Mouse (Mus musculus): ENCODE data around the gene Utp4. TPM values are rescaled to one million over a fixed set of nuclear protein-coding genes. Genes with fewer than 3 reads are reported as not detected.

Utp4 gene
- polyA plus RNA-seq, 1 experiment from 2014 or later, result 26.1 TPM

GRCm38 (mm10) chr8:106932376-106933065 lies 39.1 kb downstream of the Utp4 start:
- H3K27me3 ChIP-seq (ENCODE audit: control insufficient read depth, insufficient read depth, low read depth, low read length), result peaks cover 28% of the 10 kb centered on the region
- H3K27ac ChIP-seq (ENCODE audit: low read length), result no peak overlapping the region

GRCm38 (mm10) chr8:106933506-106934143 lies 40.2 kb downstream of the Utp4 start:
- no peak for ATAC-seq (ENCODE audit: low read depth)
- H3K9me3 ChIP-seq (replicated peaks; ENCODE audit: control insufficient read depth, low read length), result no peaks in the 10 kb centered on the region
- no peaks in the 10 kb centered on the region for H3K36me3 ChIP-seq (ENCODE audit: control insufficient read depth, insufficient read depth)
- no peak overlapping the region for H3K4me3 ChIP-seq (ENCODE audit: low read depth, low read length)
- H3K27ac ChIP-seq (ENCODE audit: low read length), result no peak overlapping the region
- peaks cover 30% of the 10 kb centered on the region for H3K27me3 ChIP-seq (ENCODE audit: control insufficient read depth, insufficient read depth, low read depth, low read length)
- peaks cover 2% of the 10 kb centered on the region for H3K4me1 ChIP-seq (ENCODE audit: control insufficient read depth, low read depth, low read length)
- H3K9ac ChIP-seq (ENCODE audit: low read depth, low read length), result no peak overlapping the region
- no peak overlapping the region for H3K4me2 ChIP-seq (ENCODE audit: low read depth, low read length)
- 58% methylated on average over 4 of the region's 4 CpGs for WGBS (ENCODE audit: insufficient replicate concordance)

More at GRCm38 (mm10) chr8:106932376-106933065, 39.1 kb downstream of the Utp4 start:
- no peak for ATAC-seq (ENCODE audit: low read depth)
- no peaks in the 10 kb centered on the region for H3K36me3 ChIP-seq (ENCODE audit: control insufficient read depth, insufficient read depth)
- H3K4me2 ChIP-seq (ENCODE audit: low read depth, low read length), result peak overlapping the region; percentile 39; the same call in 1 of the 2 replicates
- H3K9me3 ChIP-seq (replicated peaks; ENCODE audit: control insufficient read depth, low read length), result no peaks in the 10 kb centered on the region
- H3K9ac ChIP-seq (ENCODE audit: low read depth, low read length), result no peak overlapping the region
- peaks cover 2% of the 10 kb centered on the region for H3K4me1 ChIP-seq (ENCODE audit: control insufficient read depth, low read depth, low read length)
- peak overlapping the region; percentile 15; the same call in 1 of the 2 replicates for H3K4me3 ChIP-seq (ENCODE audit: low read depth, low read length)
- WGBS (ENCODE audit: insufficient replicate concordance), result 14% methylated on average over 22 of the region's 22 CpGs

GRCm38 (mm10) chr8:106934226-106934977 lies 41.0 kb downstream of the Utp4 start:
- ATAC-seq (ENCODE audit: low read depth), result no peak
- H3K4me1 ChIP-seq (ENCODE audit: control insufficient read depth, low read depth, low read length), result peaks cover 2% of the 10 kb centered on the region
- no peak overlapping the region for H3K27ac ChIP-seq (ENCODE audit: low read length)
- no peaks in the 10 kb centered on the region for H3K9me3 ChIP-seq (replicated peaks; ENCODE audit: control insufficient read depth, low read length)
- H3K36me3 ChIP-seq (ENCODE audit: control insufficient read depth, insufficient read depth), result no peaks in the 10 kb centered on the region
- no peak overlapping the region for H3K4me2 ChIP-seq (ENCODE audit: low read depth, low read length)
- peaks cover 30% of the 10 kb centered on the region for H3K27me3 ChIP-seq (ENCODE audit: control insufficient read depth, insufficient read depth, low read depth, low read length)
- no peak overlapping the region for H3K9ac ChIP-seq (ENCODE audit: low read depth, low read length)
- no peak overlapping the region for H3K4me3 ChIP-seq (ENCODE audit: low read depth, low read length)
- WGBS (ENCODE audit: insufficient replicate concordance), result 61% methylated on average over 15 of the region's 16 CpGs

GRCm38 (mm10) chr8:106935324-106935869 lies 42.0 kb downstream of the Utp4 start, which contains the start of gene Sntb2:
TSS of gene Sntb2 (plus strand) at chr8:106935750.
- peak within 1 kb of the TSS; percentile 70 for H3K4me3 ChIP-seq (ENCODE audit: low read depth, low read length)
- peak within 1 kb of the TSS; percentile 82 for H3K4me2 ChIP-seq (ENCODE audit: low read depth, low read length)
- H3K9me3 ChIP-seq (replicated peaks; ENCODE audit: control insufficient read depth, low read length), result no peaks in the 10 kb centered on the region
- under 1% methylated on average over 38 of the region's 41 CpGs for WGBS (ENCODE audit: insufficient replicate concordance)
- H3K36me3 ChIP-seq (ENCODE audit: control insufficient read depth, insufficient read depth), result no peaks in the 10 kb centered on the region
- H3K4me1 ChIP-seq (ENCODE audit: control insufficient read depth, low read depth, low read length), result peaks cover 2% of the 10 kb centered on the region
- 0 out of 2 replicates have a peak within 1 kb of the TSS, but pooled peaks have one; percentile 1 for H3K27ac ChIP-seq (ENCODE audit: low read length)
- peak within 1 kb of the TSS; percentile 70 for H3K9ac ChIP-seq (ENCODE audit: low read depth, low read length)
- H3K27me3 ChIP-seq (ENCODE audit: control insufficient read depth, insufficient read depth, low read depth, low read length), result peaks cover 30% of the 10 kb centered on the region
- peak; percentile 80 for ATAC-seq (ENCODE audit: low read depth)

GRCm38 (mm10) chr8:106935899-106936477 lies 42.6 kb downstream of the Utp4 start:
- H3K4me3 ChIP-seq (ENCODE audit: low read depth, low read length), result peak overlapping the region; percentile 70
- H3K4me1 ChIP-seq (ENCODE audit: control insufficient read depth, low read depth, low read length), result peaks cover 2% of the 10 kb centered on the region
- H3K9ac ChIP-seq (ENCODE audit: low read depth, low read length), result peak overlapping the region; percentile 70
- H3K27me3 ChIP-seq (ENCODE audit: control insufficient read depth, insufficient read depth, low read depth, low read length), result peaks cover 30% of the 10 kb centered on the region
- no peaks in the 10 kb centered on the region for H3K36me3 ChIP-seq (ENCODE audit: control insufficient read depth, insufficient read depth)
- no peaks in the 10 kb centered on the region for H3K9me3 ChIP-seq (replicated peaks; ENCODE audit: control insufficient read depth, low read length)
- 0 out of 2 replicates have a peak overlapping the region, but pooled peaks have one; percentile 1 for H3K27ac ChIP-seq (ENCODE audit: low read length)
- H3K4me2 ChIP-seq (ENCODE audit: low read depth, low read length), result peak overlapping the region; percentile 82
- peak; percentile 63 for ATAC-seq (ENCODE audit: low read depth)
- WGBS (ENCODE audit: insufficient replicate concordance), result under 1% methylated on average over 76 of the region's 76 CpGs

GRCm38 (mm10) chr8:106936478-106937051 lies 43.1 kb downstream of the Utp4 start:
- Histone ChIP-seq H3K9ac (ENCODE audit: low read depth, low read length) (peak overlapping the region; percentile 70), H3K27me3 (ENCODE audit: control insufficient read depth, insufficient read depth, low read depth, low read length) (peaks cover 30% of the 10 kb centered on the region), H3K4me2 (ENCODE audit: low read depth, low read length) (peak overlapping the region; percentile 82), H3K36me3 (ENCODE audit: control insufficient read depth, insufficient read depth) (no peaks in the 10 kb centered on the region), H3K4me3 (ENCODE audit: low read depth, low read length) (peak overlapping the region; percentile 70), H3K9me3 (replicated peaks; ENCODE audit: control insufficient read depth, low read length) (no peaks in the 10 kb centered on the region), H3K4me1 (ENCODE audit: control insufficient read depth, low read depth, low read length) (peaks cover 2% of the 10 kb centered on the region), H3K27ac (ENCODE audit: low read length) (no peak overlapping the region)
- 3% methylated on average over 26 of the region's 26 CpGs for WGBS (ENCODE audit: insufficient replicate concordance)
- ATAC-seq (ENCODE audit: low read depth), result no peak

GRCm38 (mm10) chr8:106937081-106937800 lies 43.8 kb downstream of the Utp4 start:
- no peak overlapping the region for H3K27ac ChIP-seq (ENCODE audit: low read length)
- no peak overlapping the region for H3K9ac ChIP-seq (ENCODE audit: low read depth, low read length)
- ATAC-seq (ENCODE audit: low read depth), result no peak
- H3K36me3 ChIP-seq (ENCODE audit: control insufficient read depth, insufficient read depth), result no peaks in the 10 kb centered on the region
- 52% methylated on average over 14 of the region's 14 CpGs for WGBS (ENCODE audit: insufficient replicate concordance)
- H3K4me2 ChIP-seq (ENCODE audit: low read depth, low read length), result peak overlapping the region; percentile 82
- peaks cover 2% of the 10 kb centered on the region for H3K4me1 ChIP-seq (ENCODE audit: control insufficient read depth, low read depth, low read length)
- no peaks in the 10 kb centered on the region for H3K9me3 ChIP-seq (replicated peaks; ENCODE audit: control insufficient read depth, low read length)
- H3K27me3 ChIP-seq (ENCODE audit: control insufficient read depth, insufficient read depth, low read depth, low read length), result peaks cover 30% of the 10 kb centered on the region
- peak overlapping the region; percentile 70 for H3K4me3 ChIP-seq (ENCODE audit: low read depth, low read length)

GRCm38 (mm10) chr8:106941806-106942205 lies 48.4 kb downstream of the Utp4 start:
- no peak overlapping the region for H3K27ac ChIP-seq (ENCODE audit: low read length)
- no peak for ATAC-seq (ENCODE audit: low read depth)
- H3K4me2 ChIP-seq (ENCODE audit: low read depth, low read length), result no peak overlapping the region
- WGBS (ENCODE audit: insufficient replicate concordance), result 74% methylated on average over 3 of the region's 3 CpGs
- no peaks in the 10 kb centered on the region for H3K9me3 ChIP-seq (replicated peaks; ENCODE audit: control insufficient read depth, low read length)
- H3K9ac ChIP-seq (ENCODE audit: low read depth, low read length), result no peak overlapping the region
- H3K4me1 ChIP-seq (ENCODE audit: control insufficient read depth, low read depth, low read length), result no peaks in the 10 kb centered on the region
- H3K4me3 ChIP-seq (ENCODE audit: low read depth, low read length), result no peak overlapping the region
- H3K36me3 ChIP-seq (ENCODE audit: control insufficient read depth, insufficient read depth), result no peaks in the 10 kb centered on the region
- peaks cover 10% of the 10 kb centered on the region for H3K27me3 ChIP-seq (ENCODE audit: control insufficient read depth, insufficient read depth, low read depth, low read length)

Data from liver, embryonic 16.5 days (tissue).